Mouse (Mus musculus): ENCODE data around the gene Rapsn.
A peak's percentile ranks its signal among the peaks of the same experiment; 100 is the strongest.
"Not testable (repeated sequence)": the region's sequence is repeated elsewhere in the genome, so short reads cannot be mapped to it uniquely, and the experiment has no call there.

The Rapsn gene

DNA sequence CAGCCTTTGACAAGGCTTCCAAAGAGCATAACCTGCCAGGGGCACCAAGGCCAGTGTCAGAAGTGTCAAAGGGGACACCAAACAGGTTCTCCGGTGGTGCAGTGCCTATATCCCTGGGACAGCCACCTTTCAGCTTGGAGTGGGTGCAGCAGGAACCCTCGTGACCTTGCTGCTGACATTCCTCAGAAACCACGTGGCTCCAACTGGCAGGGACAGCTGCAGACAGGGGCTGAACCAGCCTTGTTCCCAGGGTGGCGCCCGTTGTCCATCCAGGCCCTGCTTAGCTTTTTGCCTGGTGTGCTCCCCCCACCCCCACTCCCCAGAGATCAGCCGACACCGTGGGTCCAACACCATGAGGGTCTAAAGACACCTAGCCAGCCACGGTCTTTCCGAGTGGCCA, at the start of gene Rapsn:
Gene Rapsn (plus strand): TSS at position 236 of the 400 bp plus-strand sequence.
- no peak for DNase-seq

GRCm38 (mm10) chr2:90986055-90986454, 49.4 kb upstream of the Rapsn start:
- DNase-seq = no peak

- DNase-seq = no peak
These were observed 26.9 kb upstream of the Rapsn start for GRCm38 (mm10) chr2:91008536-91008935.

GRCm38 (mm10) chr2:91013881-91014280, 21.5 kb upstream of the Rapsn start:
- no peak for DNase-seq

- no peak for DNase-seq
These were observed 20.0 kb upstream of the Rapsn start for GRCm38 (mm10) chr2:91015386-91015785.

DNA sequence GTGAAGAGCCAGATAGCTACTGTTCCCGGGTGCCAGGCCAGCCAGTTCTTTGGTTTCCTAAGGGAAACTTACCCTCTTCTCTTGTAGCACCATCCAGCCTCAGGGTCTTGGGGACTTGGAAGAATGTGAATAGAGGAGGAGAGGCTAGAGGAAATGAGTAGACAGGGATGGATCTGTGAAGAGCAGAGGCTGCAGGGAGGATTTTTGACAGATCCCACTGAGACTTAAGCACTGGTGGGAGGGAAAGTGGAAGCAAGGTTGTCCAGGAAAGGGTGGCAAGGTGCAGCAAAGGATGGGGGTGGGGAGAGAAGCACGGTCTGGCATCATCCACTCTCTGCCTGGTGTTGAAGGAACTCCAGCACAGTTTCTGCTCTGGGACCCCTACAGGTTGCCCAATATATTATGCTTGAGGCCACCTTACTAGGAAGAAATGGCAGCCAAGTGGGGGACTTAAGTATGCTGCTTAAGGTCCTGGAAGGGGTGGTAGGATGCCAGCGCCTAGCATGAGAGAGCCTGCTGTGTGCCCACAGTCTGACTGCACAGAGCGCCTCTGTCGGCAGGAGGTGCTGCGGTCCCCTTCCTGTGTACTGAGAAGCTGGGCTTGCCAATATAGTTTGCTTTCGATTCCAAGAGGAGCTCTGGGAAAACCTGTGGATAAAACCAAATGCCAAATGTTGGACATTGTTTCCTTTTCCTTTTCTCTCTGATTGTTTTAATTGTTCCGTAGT, 17.2 kb upstream of the Rapsn start:
- DNase-seq = no peak

DNA sequence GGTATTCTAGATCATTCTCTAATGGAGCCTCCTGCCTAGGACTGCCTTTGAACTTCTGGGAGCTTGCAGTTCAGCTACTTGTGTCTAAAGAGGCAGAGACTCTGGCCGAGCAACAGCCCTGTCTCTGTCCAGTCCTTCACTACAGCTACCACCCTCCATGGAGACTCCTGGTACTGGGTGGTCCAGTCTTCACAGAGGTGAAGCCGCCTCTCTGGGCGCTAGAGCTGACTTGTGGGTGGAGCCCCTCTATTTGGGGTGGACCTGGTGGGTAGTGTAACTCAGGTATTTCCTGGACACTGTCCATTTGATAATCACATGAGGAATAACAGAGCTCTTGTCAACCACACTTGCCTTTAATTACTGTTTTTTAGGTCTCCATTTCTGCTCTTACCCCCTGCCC, 15.5 kb upstream of the Rapsn start:
- DNase-seq = no peak

GRCm38 (mm10) chr2:91022266-91022665, 13.2 kb upstream of the Rapsn start:
- not testable (repeated sequence) for DNase-seq

DNA sequence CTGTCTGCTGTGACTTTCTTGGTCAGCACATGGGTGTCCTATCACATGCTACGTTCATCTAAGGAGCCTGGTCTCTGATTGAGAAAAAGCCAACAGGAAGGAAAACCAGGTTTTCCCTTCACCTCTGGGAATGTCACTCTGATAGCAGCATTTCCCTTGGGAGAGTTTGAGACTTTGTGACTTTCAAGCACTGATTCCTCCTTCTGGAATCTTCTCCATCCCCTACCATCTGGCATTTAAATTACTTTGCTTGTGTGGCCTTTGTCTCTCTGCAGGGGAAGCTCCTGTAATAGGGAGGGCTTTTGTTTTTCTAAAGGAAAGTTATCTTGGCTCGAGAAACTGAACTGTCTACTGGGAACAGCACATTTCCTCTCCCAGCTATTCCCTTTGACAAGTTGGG, 12.3 kb upstream of the Rapsn start:
- no peak for DNase-seq

GRCm38 (mm10) chr2:91023956-91024355, 11.5 kb upstream of the Rapsn start:
- DNase-seq = no peak

DNA sequence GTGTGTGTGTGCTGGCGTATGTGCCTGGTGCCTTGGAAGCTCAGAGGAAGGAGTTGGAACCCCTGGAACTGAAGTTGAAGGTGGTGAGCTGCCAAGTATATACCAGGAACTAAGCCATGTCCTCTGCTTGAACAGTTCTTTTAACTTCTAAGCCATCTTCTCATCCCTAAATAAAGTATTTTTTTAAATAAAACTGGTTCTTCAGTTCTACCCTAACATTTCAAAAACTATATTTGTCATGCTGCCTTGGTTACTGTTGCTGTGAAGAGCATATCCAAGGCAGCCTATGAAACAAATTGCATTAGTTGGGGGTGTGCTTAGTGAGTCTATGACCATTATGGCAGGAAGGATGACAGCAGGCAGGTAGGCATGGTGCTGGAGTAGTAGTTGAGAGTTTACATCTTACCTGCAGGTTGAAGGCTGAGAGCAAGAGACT, 10.3 kb upstream of the Rapsn start:
- no peak for DNase-seq

DNA sequence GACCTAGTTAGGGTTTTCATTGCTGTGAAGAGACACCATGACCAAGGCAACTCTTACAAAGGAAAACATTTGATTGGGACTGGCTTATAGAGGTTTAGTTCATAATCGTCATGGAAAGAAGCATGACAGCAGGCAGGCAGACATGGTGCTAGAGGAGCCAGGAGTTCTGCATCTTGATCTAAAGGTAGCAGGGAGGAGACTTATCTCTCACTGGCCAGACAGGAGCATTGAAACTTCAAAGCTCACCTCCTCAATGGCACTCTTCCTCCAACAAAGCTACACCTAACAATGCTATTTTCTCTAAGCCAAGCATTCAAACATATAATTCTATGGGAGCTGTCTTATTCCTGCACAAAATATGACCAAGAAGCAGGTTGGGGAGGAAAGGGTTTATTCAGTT, 8.9 kb upstream of the Rapsn start:
- DNase-seq = no peak

GRCm38 (mm10) chr2:91027391-91028214, 7.8 kb upstream of the Rapsn start:
- no peak for DNase-seq

DNA sequence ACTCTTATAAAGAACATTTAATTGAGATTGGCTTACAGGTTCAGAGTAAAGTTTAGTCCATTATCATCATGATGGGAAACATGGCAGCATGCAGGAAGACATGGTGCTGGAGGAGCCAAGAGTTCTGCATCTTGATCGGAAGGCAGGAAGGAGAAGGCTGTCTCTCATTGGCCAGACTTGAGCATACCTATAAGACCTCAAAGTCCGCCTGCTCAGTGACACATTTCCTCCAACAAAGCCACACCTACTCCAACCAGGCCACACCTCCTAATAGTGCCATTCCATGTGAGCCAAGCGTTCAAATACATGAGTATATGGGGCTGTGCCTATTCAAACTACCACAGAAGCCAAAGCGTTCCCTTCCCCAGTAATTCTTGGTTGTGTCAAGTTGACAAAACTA, 4.2 kb upstream of the Rapsn start:
- no peak for DNase-seq

DNA sequence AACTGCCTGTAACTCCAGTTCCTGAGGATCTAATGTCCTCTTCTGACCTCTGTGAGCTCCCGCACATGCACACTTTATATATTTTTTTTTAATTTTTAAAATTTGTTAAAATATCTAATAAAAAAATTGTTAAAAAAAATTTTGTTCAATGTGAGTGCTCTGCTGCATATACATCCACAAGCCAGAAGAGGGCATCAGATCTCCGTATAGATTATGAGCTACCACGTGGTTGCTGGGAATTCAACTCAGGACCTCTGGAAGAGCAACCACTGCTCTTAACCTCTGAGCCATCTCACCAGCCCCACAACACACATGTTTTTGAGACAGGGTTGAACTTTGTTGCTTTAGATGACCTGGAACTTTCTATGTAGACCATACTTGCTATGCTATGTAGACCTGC, 2.4 kb upstream of the Rapsn start:
- DNase-seq = no peak

GRCm38 (mm10) chr2:91041786-91042185, 6.4 kb downstream of the Rapsn start:
- no peak for DNase-seq

DNA sequence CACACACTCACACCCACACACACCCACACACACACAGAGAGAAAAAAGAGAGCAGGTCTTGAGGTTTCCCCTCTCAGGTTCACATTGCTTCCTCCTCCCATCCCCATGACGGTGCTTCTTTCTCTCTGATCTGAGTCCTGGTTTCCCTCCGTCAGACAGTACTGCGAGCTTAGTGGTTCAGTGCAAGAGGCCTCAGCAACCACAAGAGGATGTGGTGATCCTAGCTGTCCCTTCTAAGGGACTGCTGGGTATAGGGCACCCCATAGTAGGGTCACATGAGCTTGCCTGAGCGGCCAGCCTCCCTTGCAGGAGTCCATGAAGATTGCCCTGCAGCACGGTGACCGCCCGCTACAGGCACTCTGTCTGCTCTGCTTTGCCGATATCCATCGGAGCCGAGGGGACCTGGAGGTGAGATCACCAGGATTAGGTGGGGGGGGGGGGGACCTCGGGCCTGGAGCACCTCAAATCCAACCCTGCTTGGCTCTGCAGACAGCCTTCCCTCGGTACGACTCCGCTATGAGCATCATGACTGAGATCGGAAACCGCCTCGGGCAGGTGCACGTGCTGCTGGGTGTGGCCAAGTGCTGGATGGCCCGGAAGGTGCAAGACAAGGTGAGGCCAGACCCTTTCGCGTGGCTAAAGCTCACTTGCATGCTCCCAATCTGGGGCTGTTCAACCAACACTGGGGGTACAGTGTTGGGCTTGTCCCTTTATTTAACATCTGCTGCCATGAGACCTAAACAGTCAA, 7.4 kb downstream of the Rapsn start:
- peak; percentile 53 for DNase-seq

DNA sequence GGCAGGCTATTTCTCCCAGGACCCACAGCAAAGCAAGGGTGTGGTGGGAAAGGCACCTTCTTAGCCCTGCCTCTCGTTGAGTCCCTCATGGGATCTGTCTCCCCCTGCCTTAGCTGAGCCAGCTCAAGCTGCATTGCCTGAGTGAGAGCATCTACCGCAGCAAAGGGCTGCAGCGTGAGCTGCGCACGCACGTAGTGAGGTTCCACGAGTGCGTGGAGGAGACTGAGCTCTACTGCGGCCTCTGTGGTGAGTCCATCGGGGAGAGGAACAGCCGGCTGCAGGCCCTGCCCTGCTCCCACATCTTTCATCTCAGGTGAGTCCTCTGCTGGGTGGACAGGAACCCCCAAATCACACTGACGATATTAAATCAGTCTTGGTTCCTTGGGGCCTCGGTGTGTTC, 9.3 kb downstream of the Rapsn start:
- no peak for DNase-seq

DNA sequence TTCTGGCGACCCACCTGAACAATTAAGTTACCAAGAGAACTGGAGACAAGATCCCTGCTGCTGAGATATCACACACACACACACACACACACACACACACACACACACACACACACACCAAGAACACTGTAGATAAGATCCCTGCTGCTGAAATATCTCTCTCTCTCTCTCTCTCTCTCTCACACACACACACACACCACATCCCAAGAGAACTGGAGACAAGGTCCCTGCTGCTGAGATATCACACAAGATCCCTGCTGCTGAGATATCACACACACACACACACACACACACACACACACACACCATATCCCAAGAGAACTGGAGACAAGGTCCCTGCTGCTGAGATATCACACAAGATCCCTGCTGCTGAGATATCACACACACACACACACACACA, 10.4 kb downstream of the Rapsn start:
- not testable (repeated sequence) for DNase-seq

DNA sequence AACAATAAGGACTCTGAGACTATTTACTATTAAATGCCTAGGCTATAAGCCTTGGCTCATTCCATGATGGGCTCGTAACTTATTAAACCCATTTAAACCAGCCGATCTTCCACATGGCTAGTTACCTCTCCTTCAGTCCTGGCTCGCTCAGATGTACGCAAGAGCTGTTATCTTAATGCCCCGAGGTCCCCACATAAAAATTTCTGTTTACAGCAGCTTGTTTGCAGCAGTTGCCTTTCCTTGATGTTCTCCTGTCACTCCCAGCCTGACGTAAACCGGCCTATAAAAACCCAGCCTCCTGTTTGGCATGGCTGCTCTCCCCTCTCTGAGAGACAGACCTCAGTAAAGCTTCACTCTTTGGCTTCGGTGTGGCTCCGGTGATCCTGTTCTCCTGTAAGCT, 11.9 kb downstream of the Rapsn start:
- DNase-seq = no peak

GRCm38 (mm10) chr2:91051917-91052316, 16.5 kb downstream of the Rapsn start:
- DNase-seq = no peak

GRCm38 (mm10) chr2:91052752-91053151, 17.3 kb downstream of the Rapsn start:
- no peak for DNase-seq

DNA sequence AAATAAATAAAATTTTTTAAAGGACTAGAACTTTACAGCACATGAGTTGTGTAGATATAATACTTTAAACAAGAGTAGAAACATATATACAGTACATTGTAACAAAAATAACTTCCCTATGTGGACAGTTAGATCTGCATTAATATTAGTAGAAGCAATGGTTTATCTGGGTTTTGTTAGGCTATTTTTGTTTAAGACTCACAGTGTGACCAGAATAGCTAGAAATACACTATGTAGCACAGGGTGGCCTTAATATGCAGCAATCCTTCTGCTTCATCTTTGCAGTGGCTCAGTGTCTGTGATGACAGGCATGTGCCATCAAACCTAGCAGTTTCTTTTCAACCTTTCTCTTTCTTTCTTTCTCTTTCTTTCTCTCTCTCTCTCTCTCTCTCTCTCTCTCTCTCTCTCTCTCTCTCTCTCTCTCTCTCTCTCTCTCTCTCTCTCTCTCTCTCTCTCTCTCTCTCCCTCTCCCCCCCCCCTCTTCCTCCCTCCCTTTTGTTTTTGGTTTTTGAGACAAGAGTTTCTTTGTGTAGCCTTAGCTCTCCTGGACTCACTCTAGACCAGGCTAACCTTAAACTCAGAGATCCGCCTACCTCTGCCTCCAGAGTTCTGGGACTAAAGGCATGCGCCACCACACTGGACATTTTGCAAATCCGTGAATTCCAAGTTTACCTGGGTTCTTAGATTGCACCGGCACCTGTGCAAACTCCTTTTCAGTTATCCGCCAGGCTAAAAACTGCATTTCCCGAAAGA, 17.9 kb downstream of the Rapsn start:
- DNase-seq = no peak

Measured in thymus, postnatal 4 days (tissue).